In the genomic region with DNA sequence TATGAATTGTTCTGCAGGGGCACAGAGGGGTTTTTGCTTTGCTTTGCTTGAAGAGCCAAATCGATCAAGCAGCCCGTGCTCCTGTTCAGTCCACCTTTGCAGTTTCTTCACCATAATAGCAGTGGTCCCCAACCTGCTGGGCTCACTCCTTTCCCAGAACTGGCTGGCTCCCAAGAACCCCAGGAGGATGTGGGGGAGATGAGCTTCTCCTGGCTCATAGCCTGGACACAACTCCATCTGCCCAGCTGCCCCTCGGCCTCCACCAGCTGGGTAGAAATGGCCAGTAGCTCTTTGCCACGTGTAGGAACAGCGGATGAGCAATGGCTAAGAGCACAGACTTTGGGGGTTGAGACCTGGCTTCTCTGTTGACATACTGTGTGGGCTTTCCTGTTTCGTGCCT, we compare ENCODE assay signal across 24 mouse cellular contexts.
DNase-seq lines count a peak whose midpoint lies in the region; ATAC-seq and TF ChIP-seq lines count a peak whose summit lies in the region.
"Had no signal": no experiment of that assay in that cellular context is flagged by ENCODE, and none has a peak within 500 bp of the region (broad histone marks: within the 10 kb centered on the region; RNA-seq: fewer than 3 reads in every experiment).

No protein-coding gene starts in this region.

- ATAC-seq in hindbrain, postnatal 0 days, result peak; percentile 15; the same call in 1 of the 2 replicates
- no peak for ATAC-seq in hindbrain, embryonic 16.5 days
- ATAC-seq in midbrain, postnatal 0 days (ENCODE audit: low FRiP score), result no peak
- ATAC-seq in midbrain, embryonic 11.5 days (ENCODE audit: low FRiP score), result no peak
- ATAC-seq: activated CD4-positive, CD25-positive, alpha-beta regulatory T cell, adult 4 months; CD4-positive, CD25-positive, alpha-beta regulatory T cell, adult 4 months; forebrain, embryonic 13.5 days; forebrain, embryonic 15.5 days; forebrain, postnatal 0 days; Patski had no signal

- intact Hi-C loops in gastrocnemius, adult 2 months (cut with DNase I), result no loop called here

- H3K27ac ChIP-seq in gastrocnemius, adult 2 months, result no peak overlapping the region
- H3K27ac ChIP-seq in hindbrain, postnatal 0 days, result no peak overlapping the region
- no peak overlapping the region for H3K27ac ChIP-seq in hindbrain, embryonic 16.5 days (ENCODE audit: low read depth, low read length)
- no peak overlapping the region for H3K27ac ChIP-seq in midbrain, postnatal 0 days (ENCODE audit: low read depth, low read length)
- H3K27ac ChIP-seq in midbrain, embryonic 11.5 days (ENCODE audit: low read depth, low read length), result no peak overlapping the region
- H3K27ac ChIP-seq: embryonic facial prominence, embryonic 12.5 days; forebrain, embryonic 13.5 days; forebrain, embryonic 15.5 days had no signal

- WGBS in hindbrain, postnatal 0 days, result 61% methylated on average over 6 of the region's 6 CpGs
- WGBS in hindbrain, embryonic 16.5 days, result 68% methylated on average over 6 of the region's 6 CpGs
- 87% methylated on average over 6 of the region's 6 CpGs for WGBS in midbrain, postnatal 0 days
- WGBS in midbrain, embryonic 11.5 days, result 88% methylated on average over 6 of the region's 6 CpGs

- H3K9ac ChIP-seq in hindbrain, postnatal 0 days (replicated peaks; ENCODE audit: low read length), result no peak overlapping the region
- no peak overlapping the region for H3K9ac ChIP-seq in hindbrain, embryonic 16.5 days (ENCODE audit: low read depth, low read length)
- H3K9ac ChIP-seq in midbrain, postnatal 0 days (replicated peaks; ENCODE audit: low read length, poor library complexity, severe bottlenecking), result no peak overlapping the region
- H3K9ac ChIP-seq in midbrain, embryonic 11.5 days (ENCODE audit: low read length), result no peak overlapping the region
- H3K9ac ChIP-seq: embryonic facial prominence, embryonic 12.5 days; forebrain, embryonic 13.5 days; forebrain, embryonic 15.5 days; forebrain, postnatal 0 days had no signal

- no peak overlapping the region for H3K4me3 ChIP-seq in gastrocnemius, adult 2 months
- no peak overlapping the region for H3K4me3 ChIP-seq in hindbrain, postnatal 0 days (ENCODE audit: low read length)
- H3K4me3 ChIP-seq in hindbrain, embryonic 16.5 days (ENCODE audit: low read length), result no peak overlapping the region
- H3K4me3 ChIP-seq in midbrain, postnatal 0 days (ENCODE audit: low read depth, low read length), result no peak overlapping the region
- H3K4me3 ChIP-seq in midbrain, embryonic 11.5 days (ENCODE audit: low read depth, low read length), result no peak overlapping the region
- H3K4me3 ChIP-seq: embryonic facial prominence, embryonic 10.5 days; embryonic facial prominence, embryonic 12.5 days; forebrain, embryonic 13.5 days; forebrain, embryonic 15.5 days had no signal

- no peak overlapping the region for H3K4me2 ChIP-seq in hindbrain, postnatal 0 days (ENCODE audit: low read depth, low read length)
- no peak overlapping the region for H3K4me2 ChIP-seq in hindbrain, embryonic 16.5 days (ENCODE audit: low read length)
- no peak overlapping the region for H3K4me2 ChIP-seq in midbrain, postnatal 0 days (ENCODE audit: low read depth, low read length, poor library complexity, severe bottlenecking)
- H3K4me2 ChIP-seq in midbrain, embryonic 11.5 days, result no peak overlapping the region
- H3K4me2 ChIP-seq: embryonic facial prominence, embryonic 12.5 days; forebrain, embryonic 13.5 days; forebrain, embryonic 15.5 days had no signal

- peak; percentile 76 to 87 for DNase-seq in cerebellum, postnatal 10 days
- DNase-seq in cerebellum, adult 9-11 months, result no peak
- DNase-seq in gastrocnemius, adult 2 months, result peak; percentile 5
- DNase-seq in gastrocnemius, postnatal 25 days, result no peak
- DNase-seq in hindbrain, postnatal 0 days (ENCODE audit: low spot score), result peak; percentile 61
- peak; percentile 51 for DNase-seq in midbrain, postnatal 0 days (ENCODE audit: low spot score)
- DNase-seq in midbrain, embryonic 11.5 days (ENCODE audit: low spot score, missing footprints), result no peak
- DNase-seq: adrenal gland, adult 8-10 months; adrenal gland, postnatal 14 days; adrenal gland, postnatal 36 days; B cell, adult 2 months; cerebellum, adult 11-12 months; cerebellum, adult 2 months; cerebellum, postnatal 25 days; forebrain, postnatal 0 days had no signal

- H3K9me3 ChIP-seq in hindbrain, postnatal 0 days (ENCODE audit: low read length), result no peaks in the 10 kb centered on the region
- H3K9me3 ChIP-seq in hindbrain, embryonic 16.5 days (ENCODE audit: control insufficient read depth, low read length), result no peaks in the 10 kb centered on the region
- H3K9me3 ChIP-seq in midbrain, postnatal 0 days (ENCODE audit: low read length), result no peaks in the 10 kb centered on the region
- no peaks in the 10 kb centered on the region for H3K9me3 ChIP-seq in midbrain, embryonic 11.5 days (ENCODE audit: control insufficient read depth, low read length)
- H3K9me3 ChIP-seq: embryonic facial prominence, embryonic 10.5 days; embryonic facial prominence, embryonic 12.5 days; forebrain, embryonic 13.5 days; forebrain, embryonic 15.5 days had no signal

- H3K4me1 ChIP-seq in hindbrain, postnatal 0 days (ENCODE audit: insufficient read depth, low read length), result peaks cover 3% of the 10 kb centered on the region; the same call in 1 of the 2 replicates
- H3K4me1 ChIP-seq in hindbrain, embryonic 16.5 days (ENCODE audit: control insufficient read depth, insufficient read depth, low read depth, low read length), result peaks cover 18% of the 10 kb centered on the region
- H3K4me1 ChIP-seq in midbrain, postnatal 0 days (ENCODE audit: insufficient read depth, low read length), result peaks cover 6% of the 10 kb centered on the region; the same call in 1 of the 2 replicates
- H3K4me1 ChIP-seq in midbrain, embryonic 11.5 days (ENCODE audit: control insufficient read depth, insufficient read depth, low read length), result peaks cover 25% of the 10 kb centered on the region

- no peaks in the 10 kb centered on the region for H3K27me3 ChIP-seq in hindbrain, postnatal 0 days (ENCODE audit: insufficient read depth, low read length)
- H3K27me3 ChIP-seq in hindbrain, embryonic 16.5 days (replicated peaks; ENCODE audit: control insufficient read depth, insufficient read depth, low read length), result no peaks in the 10 kb centered on the region
- H3K27me3 ChIP-seq in midbrain, postnatal 0 days (ENCODE audit: insufficient read depth, low read length), result no peaks in the 10 kb centered on the region
- H3K27me3 ChIP-seq in midbrain, embryonic 11.5 days (ENCODE audit: control insufficient read depth, insufficient read depth, low read length), result no peaks in the 10 kb centered on the region
- H3K27me3 ChIP-seq: embryonic facial prominence, embryonic 12.5 days; forebrain, embryonic 15.5 days; Patski had no signal

- H3K36me3 ChIP-seq in hindbrain, postnatal 0 days (ENCODE audit: insufficient read depth, low read length), result no peaks in the 10 kb centered on the region; the same call in 1 of the 2 replicates
- no peaks in the 10 kb centered on the region for H3K36me3 ChIP-seq in hindbrain, embryonic 16.5 days (ENCODE audit: control insufficient read depth, insufficient read depth, low read length)
- no peaks in the 10 kb centered on the region for H3K36me3 ChIP-seq in midbrain, postnatal 0 days (ENCODE audit: insufficient read depth, low read length)
- H3K36me3 ChIP-seq in midbrain, embryonic 11.5 days (ENCODE audit: control insufficient read depth, insufficient read depth, low read length), result no peaks in the 10 kb centered on the region
- H3K36me3 ChIP-seq: embryonic facial prominence, embryonic 10.5 days; embryonic facial prominence, embryonic 12.5 days; forebrain, embryonic 15.5 days; G1E had no signal

- no peak for TF ChIP-seq CTCF in gastrocnemius, adult 2 months (IDR thresholded peaks at IDR 0.05)
- no peak for TF ChIP-seq CTCF in hindbrain, postnatal 0 days (IDR thresholded peaks at IDR 0.05; ENCODE audit: low read depth)
- no peak for TF ChIP-seq CTCF in midbrain, postnatal 0 days (IDR thresholded peaks at IDR 0.05)

Comparison
In these comparisons a context has a peak if more than half of its experiments do, and no peak if none do; other contexts are left out.
1. DNase-seq: peak in cerebellum, postnatal 10 days (2 of 2), gastrocnemius, adult 2 months (single experiment), hindbrain, postnatal 0 days (single experiment) and midbrain, postnatal 0 days (single experiment); none in cerebellum, adult 9-11 months (single experiment), gastrocnemius, postnatal 25 days (single experiment) and midbrain, embryonic 11.5 days (single experiment).